Mouse (Mus musculus) adrenal gland, adult 2 months (tissue): Measurements from ENCODE around the gene Tti1. TPM values are rescaled to one million over a fixed set of nuclear protein-coding genes. Genes with fewer than 3 reads are reported as not detected.
A peak's percentile ranks its signal among the peaks of the same experiment; 100 is the strongest.
"Not testable (repeated sequence)": the region's sequence is repeated elsewhere in the genome, so short reads cannot be mapped to it uniquely, and the experiment has no call there.

Experiments
- DNase-seq: peaks from one replicate; pipeline ENCODE4 v3.0.0; 2021
- long read RNA-seq: library from polyadenylated mRNA; stranded (forward); transcript quantifications from one replicate; pipeline ENCODE4 v2.0.0, GENCODE M21; 2021
- polyA plus RNA-seq: library from polyadenylated mRNA; depleted of rRNA; stranded (reverse); fragments of >200 nt; gene quantifications from 2 replicates; pipeline ENCODE4 v1.2.3, GENCODE M21; 2012; rRNA removed
- total RNA-seq, 2 experiments: library from RNA; stranded (reverse); gene quantifications; 2 replicates each; pipeline ENCODE4 v1.2.3; 2021

Tti1 gene
- total RNA-seq (10 to 100 TPM; 15.3 to 20.3 TPM), polyA plus RNA-seq (12.7 and 13.5 TPM in 2 replicates)
- long read RNA-seq, transcript Tti1-201 (8 exons, 3,830 nt), result major isoform, 14 of 18 reads
- long read RNA-seq, partial matches to known transcripts, result 0 of 18 reads
- long read RNA-seq, other reads (novel, unspliced or antisense), result 1 of 18 reads

- DNase-seq, result peak; percentile 95
These were observed at the start of gene Tti1, which contains the start of gene Rprd1b for GRCm38 (mm10) chr2:158028354-158028863. TSS of gene Tti1 (minus strand) at chr2:158028433. TSS of gene Rprd1b (plus strand) at chr2:158028497.

DNA sequence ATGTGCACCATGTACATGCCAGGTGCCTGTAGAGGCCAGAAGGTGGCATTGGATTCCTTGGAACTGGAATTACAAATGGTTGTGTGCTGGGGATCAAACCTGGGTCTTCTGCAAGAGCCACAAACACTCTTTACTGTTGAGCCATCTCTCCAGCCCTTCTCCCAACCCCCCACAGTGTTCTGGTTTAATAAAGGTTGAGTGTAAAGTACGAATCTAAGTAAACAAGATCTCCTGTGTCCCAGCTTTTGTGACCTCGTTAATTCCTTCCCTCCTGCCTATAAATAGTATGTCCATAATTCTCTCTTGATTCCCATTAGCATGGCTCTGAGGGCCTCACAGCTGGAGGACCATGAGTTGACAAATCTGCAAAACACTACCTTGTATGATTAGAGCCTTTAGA, 49.7 kb upstream of the Tti1 start:
- DNase-seq, result no peak

DNA sequence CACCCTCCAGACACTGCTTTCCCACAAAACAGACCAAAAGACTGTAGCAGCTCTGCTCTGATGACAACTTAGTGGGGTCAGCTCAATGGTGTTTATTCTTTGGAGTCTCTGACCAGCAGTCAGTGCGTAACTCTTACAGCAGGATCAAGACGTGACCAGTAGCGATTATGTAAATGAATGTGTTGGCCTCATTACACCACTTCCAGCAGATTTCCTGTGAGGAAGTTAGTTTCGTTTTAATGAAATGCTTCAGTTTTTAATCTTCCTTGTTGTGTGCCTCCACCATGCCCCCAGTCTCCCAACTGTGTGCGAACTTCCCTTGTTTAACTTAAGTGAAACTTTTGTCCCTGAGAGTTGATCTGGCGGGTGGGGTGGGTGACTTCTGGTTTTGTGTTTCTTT, 48.5 kb upstream of the Tti1 start:
- no peak for DNase-seq

- DNase-seq, result no peak
These were observed 46.6 kb upstream of the Tti1 start for GRCm38 (mm10) chr2:158074835-158075234.

DNA sequence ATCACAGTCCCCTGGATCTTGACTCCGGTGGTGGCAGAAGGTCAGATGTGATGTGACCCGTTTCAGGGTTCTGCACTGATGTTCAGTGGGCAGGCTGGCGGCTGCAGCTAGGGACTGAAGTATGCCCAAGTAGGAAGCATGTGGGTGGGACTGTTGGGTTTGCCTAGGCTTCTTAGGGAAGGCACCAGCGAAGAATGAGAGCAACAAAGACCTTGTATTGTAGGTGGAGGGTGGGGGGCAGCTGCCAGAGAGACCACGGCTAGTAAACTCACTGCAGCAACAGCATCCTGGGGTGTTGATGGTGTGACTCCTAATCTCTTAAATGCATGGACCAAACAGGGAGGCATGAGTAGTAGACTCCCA, 43.4 kb upstream of the Tti1 start:
- DNase-seq, result no peak

GRCm38 (mm10) chr2:158070885-158071632, 42.8 kb upstream of the Tti1 start:
- peak; percentile 53 for DNase-seq

GRCm38 (mm10) chr2:158068444-158068971, 40.3 kb upstream of the Tti1 start:
- no peak for DNase-seq

DNA sequence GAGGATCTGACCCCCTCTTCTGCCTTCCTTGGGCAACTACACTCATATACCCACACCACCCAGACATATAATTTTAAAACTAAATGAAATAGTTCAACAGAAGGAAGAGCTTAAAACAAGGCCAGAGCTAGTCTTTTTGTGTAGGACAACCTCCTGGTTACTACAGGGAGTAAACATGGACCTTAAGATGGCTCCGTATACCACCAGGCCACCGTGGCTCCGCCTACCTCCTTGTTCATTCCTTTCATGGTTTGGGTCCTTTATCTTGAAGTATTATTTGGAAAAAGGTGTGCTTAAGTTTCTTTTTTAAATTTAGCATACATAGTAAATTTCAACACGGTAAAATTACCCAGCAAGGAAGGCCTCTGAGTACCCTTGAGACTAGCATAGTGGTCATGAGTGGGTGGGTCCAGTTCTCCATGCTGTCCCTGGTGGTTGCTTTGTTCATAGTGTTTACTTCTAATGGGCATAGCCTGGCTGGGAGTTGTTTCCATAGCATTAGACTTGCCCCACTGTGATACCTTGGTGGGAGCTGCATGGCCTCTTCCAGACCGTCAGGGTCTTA, 39.1 kb upstream of the Tti1 start:
- no peak for DNase-seq

- no peak for DNase-seq
These were observed 38.2 kb upstream of the Tti1 start for GRCm38 (mm10) chr2:158066456-158066855.

DNA sequence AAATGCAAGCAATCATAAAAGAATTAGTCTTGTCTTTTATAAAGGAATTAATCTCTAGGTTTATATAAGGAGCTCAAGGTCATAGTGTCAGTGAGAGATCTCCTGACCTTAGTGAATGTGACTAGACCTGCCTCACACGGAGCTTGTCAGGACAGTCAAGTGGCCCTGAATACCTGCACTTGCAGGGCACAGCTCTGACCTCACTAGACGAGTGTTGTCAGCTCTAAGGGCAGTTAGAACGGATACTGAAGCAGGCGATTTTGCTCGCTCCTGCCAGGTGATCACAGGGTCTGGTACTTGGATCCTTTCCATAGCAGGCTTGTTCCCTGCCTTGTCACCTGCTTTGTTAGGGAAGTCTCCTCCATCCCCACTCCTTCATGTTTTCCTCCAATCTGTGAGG, 36.8 kb upstream of the Tti1 start:
- DNase-seq, result no peak

DNA sequence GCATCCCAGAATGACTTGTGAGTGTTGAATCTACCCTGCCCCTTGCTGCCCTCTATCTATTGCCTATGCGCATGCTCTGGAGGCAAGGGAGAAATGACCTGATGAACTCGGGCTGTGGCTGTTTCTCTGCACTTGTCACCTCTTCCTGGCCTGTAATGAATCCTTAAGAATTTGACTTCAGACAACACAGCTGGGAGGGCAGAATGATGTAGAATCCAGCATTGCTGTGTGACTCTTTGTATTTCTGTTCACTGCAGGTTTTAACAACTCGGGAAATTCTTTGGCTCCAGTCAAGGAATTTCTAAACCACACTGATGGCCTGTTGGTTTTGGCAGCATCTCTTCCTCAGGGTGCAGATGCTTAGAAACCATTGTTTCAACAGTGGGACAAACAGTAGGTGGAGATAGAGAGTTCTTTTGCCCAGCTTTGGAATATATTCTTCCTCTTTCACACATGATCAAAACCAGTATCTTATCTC, 36.4 kb upstream of the Tti1 start:
- DNase-seq, result peak; percentile 21

GRCm38 (mm10) chr2:158063036-158063435, 34.8 kb upstream of the Tti1 start:
- no peak for DNase-seq

DNA sequence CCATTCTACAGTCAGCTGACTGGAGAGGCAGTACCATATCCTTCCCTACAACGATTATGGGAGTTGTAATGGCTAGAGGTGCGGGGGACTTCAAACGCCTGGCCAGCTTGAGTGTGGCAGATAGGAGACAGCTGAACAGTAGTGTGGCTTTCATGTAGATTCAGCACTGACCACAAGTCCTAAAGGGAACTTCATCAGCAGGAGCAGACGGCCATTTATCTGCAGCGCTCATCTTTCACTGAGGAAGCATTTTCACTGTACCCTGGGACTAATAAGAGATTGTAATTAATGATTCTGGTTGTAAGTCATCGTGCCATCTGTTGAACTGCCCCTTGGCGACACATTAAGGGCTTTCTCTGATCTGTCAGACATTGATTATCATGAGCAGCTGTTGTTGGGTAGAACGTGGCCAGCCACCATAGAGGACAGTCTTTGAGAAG, 31.5 kb upstream of the Tti1 start:
- DNase-seq, result no peak

DNA sequence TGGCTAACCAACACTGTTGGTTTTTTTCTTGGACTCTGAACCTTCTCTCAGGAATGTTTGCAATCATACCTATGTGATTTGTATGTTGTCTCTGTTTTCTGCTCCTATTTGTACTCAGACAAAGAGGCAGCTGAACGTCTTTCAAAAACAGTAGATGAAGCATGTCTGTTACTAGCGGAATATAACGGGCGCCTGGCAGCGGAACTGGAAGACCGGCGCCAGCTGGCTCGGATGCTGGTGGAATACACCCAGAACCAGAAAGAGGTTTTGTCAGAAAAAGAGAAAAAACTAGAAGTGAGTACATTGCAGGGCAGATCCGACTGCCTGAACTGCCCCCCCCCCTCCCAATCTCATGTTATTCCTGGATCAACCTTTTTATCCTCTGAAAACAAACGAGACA, 30.3 kb upstream of the Tti1 start:
- peak; percentile 40 for DNase-seq

GRCm38 (mm10) chr2:158057030-158057429, 28.8 kb upstream of the Tti1 start:
- no peak for DNase-seq

- not testable (repeated sequence) for DNase-seq
These were observed 27.1 kb upstream of the Tti1 start for GRCm38 (mm10) chr2:158055383-158055782.

- DNase-seq, result no peak
These were observed 26.4 kb upstream of the Tti1 start for GRCm38 (mm10) chr2:158054596-158054995.

GRCm38 (mm10) chr2:158050116-158050515, 21.9 kb upstream of the Tti1 start:
- DNase-seq, result no peak

GRCm38 (mm10) chr2:158048718-158049117, 20.5 kb upstream of the Tti1 start:
- no peak for DNase-seq

DNA sequence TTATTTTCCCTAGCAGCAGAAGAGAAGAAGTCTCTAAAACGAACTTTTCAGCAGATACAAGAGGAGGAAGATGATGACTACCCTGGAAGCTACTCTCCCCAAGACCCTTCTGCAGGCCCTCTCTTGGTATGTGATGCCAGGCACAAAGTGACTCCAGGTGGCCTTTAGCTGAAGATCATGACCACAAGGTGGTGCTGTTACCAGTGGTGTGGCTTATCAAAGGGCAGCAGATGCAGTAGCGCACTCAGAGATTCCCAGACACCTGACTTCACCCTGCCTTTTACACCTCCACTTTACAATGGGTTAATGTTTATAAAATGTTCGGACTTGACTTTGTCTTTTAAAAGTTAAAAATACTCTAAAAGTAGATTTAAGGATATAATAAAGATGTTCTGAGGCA, 19.7 kb upstream of the Tti1 start:
- peak; percentile 54 for DNase-seq

DNA sequence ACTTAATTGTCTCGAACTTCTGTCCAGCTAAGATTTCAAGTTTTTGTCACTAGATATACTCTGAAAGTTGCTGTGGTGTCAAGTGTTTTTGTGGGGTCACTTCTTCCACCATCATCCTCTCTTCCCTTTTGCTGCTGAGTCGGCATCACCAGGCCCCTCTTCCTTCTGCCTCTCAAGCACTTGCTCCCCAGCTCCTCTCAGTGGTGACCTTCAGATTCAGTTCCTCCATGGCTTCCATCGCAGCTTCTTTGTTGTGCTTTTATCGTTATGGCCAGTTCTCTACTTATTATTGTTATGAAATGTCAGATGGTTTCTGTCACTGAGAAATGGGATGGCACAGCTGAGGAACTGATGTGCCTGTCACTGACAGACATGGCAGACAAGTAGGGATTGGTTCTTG, 18.0 kb upstream of the Tti1 start:
- no peak for DNase-seq

GRCm38 (mm10) chr2:158043504-158043903, 15.3 kb upstream of the Tti1 start:
- DNase-seq, result no peak

- no peak for DNase-seq
These were observed 12.2 kb upstream of the Tti1 start for GRCm38 (mm10) chr2:158040396-158040795.
